Mouse (Mus musculus) kidney, embryonic 16.5 days (tissue): ENCODE measurements around the gene Mrpl2. TPM values are rescaled to one million over a fixed set of nuclear protein-coding genes. Genes with fewer than 3 reads are reported as not detected.
A peak's percentile ranks its signal among the peaks of the same experiment; 100 is the strongest.

Source experiments
- ATAC-seq: fragments of 200-750 bp; cut with Nextera tagmentation; 2 replicates; pipeline ENCODE4 v1.8.0; 2017; ENCODE audit warnings: moderate TSS enrichment; ENCODE audit not compliant: low FRiP score, low TSS enrichment
- H3K27ac ChIP-seq: fragments of 300-500 bp; sonication (generic); 2 replicates; pipeline ENCODE4 v1.5.1; 2014; ENCODE audit warnings: low read length
- H3K27me3 ChIP-seq: fragments of 300-500 bp; sonication (generic); 2 replicates; pipeline ENCODE4 v1.6.1; 2014; ENCODE audit warnings: low read length, control low read depth, mixed read lengths; ENCODE audit not compliant: insufficient read depth
- H3K36me3 ChIP-seq: fragments of 300-500 bp; sonication (generic); 2 replicates; pipeline ENCODE4 v1.6.1; 2014; ENCODE audit warnings: low read length, control low read depth, mixed read lengths; ENCODE audit not compliant: insufficient read depth
- H3K4me1 ChIP-seq: fragments of 300-500 bp; sonication (generic); 2 replicates; pipeline ENCODE4 v1.6.1; 2014; ENCODE audit warnings: low read length, control low read depth, mixed read lengths; ENCODE audit not compliant: insufficient read depth
- H3K4me2 ChIP-seq: fragments of 300-500 bp; sonication (generic); replicated peaks from 2 replicates; pipeline ENCODE4 v1.6.1; 2014; ENCODE audit warnings: low read depth, low read length
- H3K4me3 ChIP-seq: fragments of 300-500 bp; sonication (generic); 2 replicates; pipeline ENCODE4 v1.5.1; 2014; ENCODE audit warnings: mild to moderate bottlenecking, low read length
- H3K9ac ChIP-seq: fragments of 300-500 bp; sonication (generic); replicated peaks from 2 replicates; pipeline ENCODE4 v1.6.1; 2014; ENCODE audit warnings: low read length
- H3K9me3 ChIP-seq: fragments of 300-500 bp; sonication (generic); 2 replicates; pipeline ENCODE4 v1.6.1; 2016; ENCODE audit warnings: low read length, control low read depth
- WGBS: fragments of 180-500 bp; shearing (Covaris S2); extraction: QIAGEN DNeasy Blood & Tissue Kit; methylation state at CpG from one replicate; pipeline ENCODE4 v1.1.7; 2014; 5-methylcytosine and 5-hydroxymethylcytosine counted together
- polyA plus RNA-seq: library from polyadenylated mRNA; unstranded; fragments of >200 nt; fragmentation: Nextera tagmentation; extraction: Ambion mirVana; gene quantifications from 2 replicates; pipeline ENCODE4 v1.2.1, GENCODE M21; 2015

Mrpl2 gene
- polyA plus RNA-seq, 1 experiment from 2014 or later = 118 TPM

DNA sequence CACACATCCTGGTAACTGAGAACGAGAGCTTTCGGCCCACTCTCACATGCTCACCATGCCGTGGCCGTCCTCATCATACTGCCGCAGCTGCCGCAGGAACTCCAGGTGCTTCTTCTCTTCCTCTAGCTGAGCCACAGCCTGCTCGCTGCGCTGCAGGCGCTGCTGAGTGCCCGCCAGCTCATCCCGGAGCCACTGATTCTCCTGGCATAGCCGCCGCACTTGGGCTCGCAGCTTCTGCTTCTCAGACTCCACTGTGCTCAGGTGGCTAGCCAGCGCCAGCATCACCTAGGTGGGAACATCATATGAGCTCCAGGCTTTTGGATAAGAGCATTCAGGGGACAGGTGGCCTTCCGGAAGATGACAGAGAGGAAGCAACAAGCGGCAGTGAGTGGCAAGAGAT is 4.0 kb upstream of the Mrpl2 start:
- Histone ChIP-seq H3K4me3 (no peak overlapping the region), H3K9ac (no peak overlapping the region), H3K27ac (no peak overlapping the region), H3K4me2 (no peak overlapping the region), H3K27me3 (no peaks in the 10 kb centered on the region), H3K36me3 (peaks cover 7% of the 10 kb centered on the region; the same call in 1 of the 2 replicates), H3K4me1 (peaks cover 29% of the 10 kb centered on the region), H3K9me3 (no peaks in the 10 kb centered on the region)
- WGBS = 87% methylated on average over 17 of the region's 17 CpGs
- ATAC-seq = no peak

DNA sequence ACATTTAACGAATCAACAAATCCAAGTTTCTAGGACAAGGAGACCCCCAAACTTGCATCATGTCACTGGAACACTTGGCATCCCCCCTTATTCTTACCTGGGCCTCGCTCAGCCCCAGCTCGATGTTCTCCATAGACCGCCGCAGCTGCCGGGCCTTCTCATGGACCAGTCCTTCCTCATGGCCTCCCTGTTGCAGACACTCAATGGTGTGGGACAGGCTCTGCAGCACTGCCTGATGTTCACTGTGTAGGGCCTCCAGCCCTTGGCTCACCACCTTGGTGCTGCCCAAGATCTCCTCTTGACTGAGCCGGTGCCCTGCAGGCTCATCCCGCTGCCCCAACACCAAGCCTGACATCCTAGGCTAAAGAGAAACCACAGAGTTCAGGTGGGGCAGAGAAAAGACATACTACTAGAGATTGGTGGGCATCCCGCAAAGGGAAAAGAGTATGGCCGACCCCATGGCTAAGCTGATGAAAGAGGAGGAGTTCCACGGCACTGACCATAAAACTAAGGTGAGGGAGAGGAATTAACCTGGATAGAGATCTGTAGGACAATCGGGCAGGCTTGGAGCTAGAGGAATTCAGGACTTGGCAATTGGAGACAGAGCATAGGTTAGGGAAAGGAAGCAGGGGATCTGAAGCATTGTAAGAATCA is 1.8 kb upstream of the Mrpl2 start:
- peak overlapping the region; percentile 98 for H3K4me2 ChIP-seq
- H3K27ac ChIP-seq = peak overlapping the region; percentile 81
- no peaks in the 10 kb centered on the region for H3K9me3 ChIP-seq
- ATAC-seq = no peak
- no peaks in the 10 kb centered on the region for H3K27me3 ChIP-seq
- peaks cover 28% of the 10 kb centered on the region for H3K4me1 ChIP-seq
- peak overlapping the region; percentile 83 for H3K9ac ChIP-seq
- H3K36me3 ChIP-seq = peaks cover 19% of the 10 kb centered on the region; the same call in 1 of the 2 replicates
- WGBS = 79% methylated on average over 12 of the region's 12 CpGs
- H3K4me3 ChIP-seq = peak overlapping the region; percentile 96

DNA sequence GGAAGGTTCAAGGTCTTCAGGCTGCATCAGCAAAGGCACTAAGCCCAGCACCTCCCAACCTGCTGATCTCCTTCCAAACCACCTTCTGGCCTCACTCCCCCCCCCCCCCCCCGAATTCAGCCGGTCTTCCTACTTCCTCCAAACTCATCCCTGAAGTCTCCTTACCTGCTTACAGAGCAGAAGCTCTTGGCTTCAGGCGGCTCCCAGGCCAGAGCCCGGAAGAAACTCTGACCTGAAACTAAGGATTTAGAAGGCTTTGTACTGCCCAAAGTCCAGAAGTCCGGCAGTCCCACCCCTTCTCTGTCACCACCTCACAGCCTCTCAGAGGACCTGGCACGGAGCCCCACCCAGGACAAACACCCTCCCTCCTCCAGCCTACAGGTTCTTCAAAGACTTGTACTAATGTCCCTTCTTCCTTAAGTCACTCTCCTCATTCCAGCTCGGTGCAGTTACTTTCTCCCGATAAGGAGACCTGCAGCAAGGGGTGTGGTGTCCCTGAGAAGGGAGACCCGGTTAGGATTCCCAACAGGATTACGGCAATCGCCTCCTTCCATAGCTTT is 1.0 kb upstream of the Mrpl2 start:
- peak overlapping the region; percentile 81 for H3K27ac ChIP-seq
- no peaks in the 10 kb centered on the region for H3K9me3 ChIP-seq
- 9% methylated on average over 11 of the region's 11 CpGs for WGBS
- peaks cover 19% of the 10 kb centered on the region; the same call in 1 of the 2 replicates for H3K36me3 ChIP-seq
- peak; percentile 35 for ATAC-seq
- peak overlapping the region; percentile 98 for H3K4me2 ChIP-seq
- no peaks in the 10 kb centered on the region for H3K27me3 ChIP-seq
- peaks cover 30% of the 10 kb centered on the region for H3K4me1 ChIP-seq
- H3K9ac ChIP-seq = peak overlapping the region; percentile 83
- peak overlapping the region; percentile 96 for H3K4me3 ChIP-seq

DNA sequence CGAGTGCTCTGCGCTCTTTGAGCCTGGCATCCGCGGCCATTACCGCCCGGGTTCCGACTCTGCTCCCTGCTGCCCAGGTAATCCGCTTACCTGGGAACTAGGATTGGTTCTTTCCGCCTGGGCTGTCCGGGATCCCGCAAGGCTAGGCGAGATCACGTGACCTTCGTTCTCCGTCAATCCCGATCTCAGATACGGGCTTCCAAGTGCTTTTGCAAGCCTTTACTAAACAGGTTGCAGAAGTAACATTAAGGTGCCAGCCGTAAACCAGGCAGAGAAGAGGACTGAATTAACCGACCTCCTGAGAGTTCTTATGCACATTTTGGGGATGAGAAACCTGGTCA is 263 bp downstream of the Mrpl2 start:
- H3K9ac ChIP-seq = peak overlapping the region; percentile 89
- peak overlapping the region; percentile 96 for H3K4me3 ChIP-seq
- no peak; the same call in 1 of the 2 replicates for ATAC-seq
- H3K27ac ChIP-seq = peak overlapping the region; percentile 88
- no peaks in the 10 kb centered on the region for H3K27me3 ChIP-seq
- peaks cover 36% of the 10 kb centered on the region for H3K4me1 ChIP-seq
- no peaks in the 10 kb centered on the region for H3K9me3 ChIP-seq
- WGBS = 0% methylated on average over 19 of the region's 19 CpGs
- H3K36me3 ChIP-seq = peaks cover 19% of the 10 kb centered on the region; the same call in 1 of the 2 replicates
- peak overlapping the region; percentile 88 for H3K4me2 ChIP-seq

DNA sequence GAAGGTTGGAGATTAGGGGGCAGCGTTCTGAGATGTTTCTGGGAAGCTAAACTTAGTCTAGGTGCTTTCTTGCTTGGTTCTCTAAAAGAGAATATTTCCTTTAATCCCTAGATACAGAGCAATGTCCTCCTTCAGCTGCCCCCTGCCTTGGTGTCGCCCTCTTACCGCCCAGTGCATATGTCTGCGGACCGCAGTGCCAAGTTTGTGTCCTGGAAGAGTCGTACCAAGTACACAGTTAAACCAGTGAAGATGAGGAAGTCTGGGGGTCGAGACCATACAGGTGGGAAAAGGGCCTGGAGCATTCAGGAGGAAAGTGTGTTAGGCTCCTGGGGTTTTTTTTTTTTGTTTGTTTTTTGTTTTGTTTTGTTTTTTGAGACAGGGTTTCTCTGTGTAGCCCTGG is 1.2 kb downstream of the Mrpl2 start:
- Histone ChIP-seq H3K36me3 (peaks cover 12% of the 10 kb centered on the region; the same call in 1 of the 2 replicates), H3K4me2 (no peak overlapping the region), H3K4me1 (peaks cover 46% of the 10 kb centered on the region), H3K9me3 (no peaks in the 10 kb centered on the region), H3K27me3 (no peaks in the 10 kb centered on the region), H3K27ac (no peak overlapping the region), H3K9ac (no peak overlapping the region), H3K4me3 (no peak overlapping the region)
- 95% methylated on average over 7 of the region's 7 CpGs for WGBS
- ATAC-seq = no peak

DNA sequence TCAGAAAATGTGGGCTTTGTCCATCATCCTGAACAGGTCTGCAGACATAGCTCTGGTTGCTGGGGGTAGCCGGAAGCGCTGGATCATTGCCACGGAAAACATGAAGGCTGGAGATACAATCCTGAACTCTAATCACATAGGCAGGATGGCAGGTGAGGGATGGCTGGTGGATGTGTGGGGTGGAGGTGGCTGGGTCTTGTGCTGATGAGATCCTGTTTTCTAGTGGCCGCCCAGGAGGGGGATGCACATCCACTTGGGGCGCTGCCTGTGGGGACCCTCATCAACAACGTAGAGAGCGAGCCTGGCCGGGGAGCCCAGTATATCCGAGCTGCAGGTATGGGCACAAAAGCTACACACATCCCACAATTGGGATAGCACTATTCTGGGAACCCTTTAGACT is 2.4 kb downstream of the Mrpl2 start:
- 94% methylated on average over 9 of the region's 9 CpGs for WGBS
- H3K4me2 ChIP-seq = no peak overlapping the region
- peaks cover 56% of the 10 kb centered on the region for H3K4me1 ChIP-seq

GRCm38 (mm10) chr17:46649811-46650210 is 3.8 kb downstream of the Mrpl2 start:
- no peaks in the 10 kb centered on the region for H3K27me3 ChIP-seq
- H3K9me3 ChIP-seq = no peaks in the 10 kb centered on the region
- peaks cover 37% of the 10 kb centered on the region for H3K36me3 ChIP-seq
- WGBS = 23% methylated on average over 15 of the region's 15 CpGs
- H3K4me3 ChIP-seq = peak overlapping the region; percentile 84
- peak overlapping the region; percentile 92 for H3K9ac ChIP-seq
- peak overlapping the region; percentile 99 for H3K27ac ChIP-seq
- peaks cover 50% of the 10 kb centered on the region for H3K4me1 ChIP-seq
- no peak for ATAC-seq
- H3K4me2 ChIP-seq = peak overlapping the region; percentile 88

More for the DNA sequence above, 2.4 kb downstream of the Mrpl2 start:
- H3K27ac ChIP-seq = no peak overlapping the region
- ATAC-seq = no peak
- H3K36me3 ChIP-seq = peaks cover 23% of the 10 kb centered on the region
- no peak overlapping the region for H3K9ac ChIP-seq
- no peak overlapping the region for H3K4me3 ChIP-seq
- H3K27me3 ChIP-seq = no peaks in the 10 kb centered on the region
- H3K9me3 ChIP-seq = no peaks in the 10 kb centered on the region

- Histone ChIP-seq H3K4me3 (peak within 1 kb of the TSS; percentile 84), H3K27ac (peak within 1 kb of the TSS; percentile 99), H3K9ac (peak within 1 kb of the TSS; percentile 92), H3K27me3 (no peaks in the 10 kb centered on the region), H3K4me1 (peaks cover 44% of the 10 kb centered on the region), H3K4me2 (peak within 1 kb of the TSS; percentile 88), H3K36me3 (peaks cover 40% of the 10 kb centered on the region), H3K9me3 (no peaks in the 10 kb centered on the region)
- peak; percentile 95 for ATAC-seq
- WGBS = under 1% methylated on average over 57 of the region's 58 CpGs
These were observed 4.4 kb downstream of the Mrpl2 start, which contains the start of gene Cul7 for GRCm38 (mm10) chr17:46650232-46651031. Cul7 (plus strand) TSS chr17:46650337.

- Histone ChIP-seq H3K9ac (peak overlapping the region; percentile 92), H3K4me3 (peak overlapping the region; percentile 84), H3K4me1 (peaks cover 52% of the 10 kb centered on the region), H3K36me3 (peaks cover 49% of the 10 kb centered on the region), H3K9me3 (no peaks in the 10 kb centered on the region), H3K27ac (peak overlapping the region; percentile 99), H3K27me3 (no peaks in the 10 kb centered on the region), H3K4me2 (peak overlapping the region; percentile 88)
- 62% methylated on average over 17 of the region's 17 CpGs for WGBS
- no peak for ATAC-seq
These were observed 5.3 kb downstream of the Mrpl2 start for GRCm38 (mm10) chr17:46651292-46651691.
